Mouse (Mus musculus): Measurements from ENCODE around the gene Dagla. TPM values are rescaled to one million over a fixed set of nuclear protein-coding genes. Genes with fewer than 3 reads are reported as not detected.

The Dagla gene
- polyA plus RNA-seq, 1 experiment from 2014 or later, result 0.55 TPM

DNA sequence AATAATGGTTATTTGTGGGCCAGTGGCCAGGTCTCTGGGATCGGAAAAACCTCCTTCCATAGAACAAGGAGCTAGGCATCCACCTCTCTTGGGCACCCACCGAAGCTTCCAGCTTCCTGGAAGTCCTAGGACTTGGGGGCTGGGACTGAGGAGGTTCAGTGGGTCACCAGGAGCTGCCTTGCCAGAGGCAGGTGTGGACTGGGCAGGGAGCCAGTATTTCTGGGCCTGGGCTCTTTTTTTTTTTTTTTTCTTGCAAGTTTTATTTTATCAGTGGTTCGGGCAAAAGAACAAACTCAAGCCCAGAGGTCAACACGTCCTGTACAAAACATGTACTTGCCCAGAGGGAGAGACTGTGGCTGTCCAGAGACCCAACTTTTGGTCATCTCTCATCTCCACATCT is 78.9 kb downstream of the Dagla start:
- Histone ChIP-seq H3K27me3 (replicated peaks) (peaks cover 28% of the 10 kb centered on the region), H3K4me1 (peaks cover 41% of the 10 kb centered on the region), H3K36me3 (peaks cover 15% of the 10 kb centered on the region), H3K4me2 (no peak overlapping the region), H3K4me3 (no peak overlapping the region), H3K27ac (peak overlapping the region; percentile 42; the same call in 1 of the 2 replicates), H3K9me3 (replicated peaks) (no peaks in the 10 kb centered on the region), H3K9ac (no peak overlapping the region)
- no peak for ATAC-seq
- WGBS (ENCODE audit: insufficient replicate concordance), result 49% methylated on average over 4 of the region's 4 CpGs

DNA sequence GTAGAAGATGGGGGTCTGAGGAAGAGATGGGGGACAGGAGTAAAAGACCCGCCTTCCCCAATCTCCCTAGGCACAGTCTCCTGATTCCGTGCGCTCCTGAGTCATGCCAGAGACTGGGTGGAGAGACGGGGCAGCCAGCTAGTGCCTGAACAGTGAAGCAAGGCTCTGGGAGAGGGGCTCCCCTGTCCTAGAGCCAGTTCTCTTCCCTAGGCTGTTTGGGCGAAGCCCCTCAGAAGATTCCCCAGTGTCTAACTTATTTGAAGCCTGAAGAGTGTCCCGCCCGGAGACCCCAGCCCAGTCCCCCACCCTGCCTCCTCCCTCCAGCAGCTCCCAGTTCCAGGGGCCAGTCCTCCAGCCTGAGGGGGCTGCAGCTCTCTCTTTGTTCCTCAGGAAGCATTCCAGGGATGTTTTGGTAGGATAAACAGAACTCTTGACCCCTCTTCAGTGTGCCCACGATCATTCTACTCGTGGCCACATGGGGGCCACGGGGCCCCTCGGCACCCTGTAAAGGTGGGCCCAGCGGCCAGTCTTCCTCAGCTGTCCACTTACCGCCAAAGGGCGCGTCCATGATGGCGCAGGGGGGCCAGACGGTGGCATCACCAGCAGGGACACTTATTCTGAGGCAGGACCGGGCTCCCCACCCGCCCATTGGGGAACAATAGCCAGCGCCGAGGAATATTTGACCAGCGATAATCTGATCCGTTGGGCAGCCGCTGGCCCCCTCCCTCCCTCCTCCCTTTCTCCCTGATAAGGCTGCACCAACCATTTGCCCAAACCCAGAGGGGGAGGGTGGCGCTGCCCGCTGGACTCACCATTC is 79.8 kb downstream of the Dagla start:
- WGBS (ENCODE audit: insufficient replicate concordance), result 29% methylated on average over 26 of the region's 26 CpGs
- Histone ChIP-seq H3K9ac (no peak overlapping the region), H3K9me3 (replicated peaks) (no peaks in the 10 kb centered on the region), H3K36me3 (peaks cover 20% of the 10 kb centered on the region), H3K4me2 (peak overlapping the region; percentile 10), H3K27ac (peak overlapping the region; percentile 42; the same call in 1 of the 2 replicates), H3K4me3 (no peak overlapping the region), H3K4me1 (peaks cover 36% of the 10 kb centered on the region), H3K27me3 (replicated peaks) (peaks cover 20% of the 10 kb centered on the region)
- ATAC-seq, result 0 out of 2 replicates have a peak, but pooled peaks have one; percentile 7

GRCm38 (mm10) chr19:10223561-10223960 is 81.1 kb downstream of the Dagla start:
- Histone ChIP-seq H3K4me2 (no peak overlapping the region), H3K36me3 (peaks cover 21% of the 10 kb centered on the region), H3K9me3 (replicated peaks) (no peaks in the 10 kb centered on the region), H3K4me3 (no peak overlapping the region), H3K27ac (no peak overlapping the region), H3K4me1 (peaks cover 34% of the 10 kb centered on the region), H3K9ac (no peak overlapping the region), H3K27me3 (replicated peaks) (peaks cover 11% of the 10 kb centered on the region)
- WGBS (ENCODE audit: insufficient replicate concordance), result 46% methylated on average over 4 of the region's 4 CpGs
- ATAC-seq, result no peak

GRCm38 (mm10) chr19:10222656-10223055 is 82.0 kb downstream of the Dagla start:
- Histone ChIP-seq H3K9me3 (replicated peaks) (no peaks in the 10 kb centered on the region), H3K27me3 (replicated peaks) (peaks cover 9% of the 10 kb centered on the region; the same call in 1 of the 2 replicates), H3K36me3 (peaks cover 26% of the 10 kb centered on the region), H3K27ac (no peak overlapping the region), H3K4me3 (no peak overlapping the region), H3K9ac (no peak overlapping the region; the same call in 1 of the 2 replicates), H3K4me1 (peaks cover 32% of the 10 kb centered on the region), H3K4me2 (no peak overlapping the region)
- ATAC-seq, result no peak
- WGBS (ENCODE audit: insufficient replicate concordance), result 23% methylated on average over 8 of the region's 8 CpGs

DNA sequence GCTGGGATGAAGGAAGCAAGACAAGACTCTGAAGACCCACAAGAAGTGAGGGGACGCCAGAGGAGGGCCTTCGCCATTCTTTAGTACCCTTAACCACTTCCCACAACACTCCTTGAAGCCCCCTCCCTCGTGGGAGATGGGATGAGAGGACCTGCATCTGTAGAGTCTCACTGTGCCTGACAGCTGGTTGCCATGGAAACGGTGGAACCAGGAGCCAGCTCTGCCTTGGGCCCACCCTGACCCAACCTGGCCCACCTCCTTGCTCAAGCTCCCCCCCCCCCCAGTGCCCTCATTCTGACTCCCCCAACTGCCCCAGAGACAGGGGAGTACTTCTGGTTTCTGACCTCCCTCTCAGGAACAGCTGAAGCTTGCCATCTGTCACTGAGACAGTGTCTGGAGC is 83.1 kb downstream of the Dagla start:
- Histone ChIP-seq H3K27me3 (replicated peaks) (peaks cover 9% of the 10 kb centered on the region; the same call in 1 of the 2 replicates), H3K4me2 (no peak overlapping the region), H3K4me3 (no peak overlapping the region), H3K4me1 (peaks cover 32% of the 10 kb centered on the region), H3K9me3 (replicated peaks) (no peaks in the 10 kb centered on the region), H3K27ac (no peak overlapping the region), H3K36me3 (peaks cover 26% of the 10 kb centered on the region), H3K9ac (no peak overlapping the region)
- 33% methylated on average over 4 of the region's 4 CpGs for WGBS (ENCODE audit: insufficient replicate concordance)
- no peak for ATAC-seq

DNA sequence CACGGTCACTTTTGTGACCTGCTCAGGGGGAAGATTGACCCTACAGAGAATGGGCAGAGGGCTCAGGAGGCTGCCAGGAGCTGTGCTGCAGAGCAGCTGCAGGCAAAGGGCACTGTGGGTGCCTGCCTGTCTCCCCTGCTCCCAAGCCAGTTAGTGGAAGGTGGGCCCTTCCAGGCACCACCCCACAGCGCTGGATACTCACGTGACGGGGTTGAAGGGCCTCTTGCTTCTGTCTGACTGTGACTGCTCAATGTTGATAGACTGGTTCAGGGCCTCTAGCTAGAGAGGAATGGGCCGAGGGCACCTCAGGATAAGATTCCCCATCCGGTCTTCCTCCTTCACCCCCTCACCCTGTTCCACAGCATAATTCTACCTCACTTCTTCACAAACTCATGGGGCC is 85.1 kb downstream of the Dagla start:
- ATAC-seq, result no peak
- H3K4me1 ChIP-seq, result peaks cover 16% of the 10 kb centered on the region
- 62% methylated on average over 6 of the region's 6 CpGs for WGBS (ENCODE audit: insufficient replicate concordance)
- H3K4me3 ChIP-seq, result no peak overlapping the region
- no peaks in the 10 kb centered on the region for H3K9me3 ChIP-seq (replicated peaks)
- peaks cover 35% of the 10 kb centered on the region for H3K36me3 ChIP-seq
- peaks cover 4% of the 10 kb centered on the region; the same call in 1 of the 2 replicates for H3K27me3 ChIP-seq (replicated peaks)
- H3K9ac ChIP-seq, result no peak overlapping the region
- no peak overlapping the region for H3K4me2 ChIP-seq
- no peak overlapping the region for H3K27ac ChIP-seq

DNA sequence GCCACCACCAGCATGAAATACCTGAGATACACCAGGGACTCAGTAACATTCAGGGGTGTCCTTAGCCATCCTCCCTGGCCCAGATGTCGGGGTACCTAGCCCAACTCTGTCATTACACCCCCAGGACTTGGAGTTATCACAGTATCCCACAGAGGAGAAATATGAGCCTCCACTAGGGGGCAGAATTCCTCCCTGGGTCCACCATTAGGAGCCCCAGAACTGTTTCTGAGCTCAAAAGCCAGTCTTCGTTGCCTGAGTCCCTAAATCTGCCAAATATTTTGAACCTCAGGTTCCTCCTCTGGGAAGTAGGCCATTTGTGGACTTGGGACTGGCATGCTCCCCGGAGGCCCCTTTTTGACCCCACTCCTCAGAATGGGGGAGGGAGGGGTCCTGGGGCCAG is 85.6 kb downstream of the Dagla start:
- Histone ChIP-seq H3K27ac (no peak overlapping the region), H3K9me3 (replicated peaks) (no peaks in the 10 kb centered on the region), H3K27me3 (replicated peaks) (no peaks in the 10 kb centered on the region; the same call in 1 of the 2 replicates), H3K4me2 (no peak overlapping the region), H3K36me3 (peaks cover 37% of the 10 kb centered on the region), H3K4me3 (no peak overlapping the region), H3K4me1 (peaks cover 14% of the 10 kb centered on the region), H3K9ac (no peak overlapping the region)
- 27% methylated on average over 3 of the region's 3 CpGs for WGBS (ENCODE audit: insufficient replicate concordance)
- ATAC-seq, result no peak

- no peak overlapping the region for H3K27ac ChIP-seq
- H3K4me1 ChIP-seq, result peaks cover 10% of the 10 kb centered on the region
- no peaks in the 10 kb centered on the region; the same call in 1 of the 2 replicates for H3K27me3 ChIP-seq (replicated peaks)
- no peak overlapping the region for H3K4me2 ChIP-seq
- H3K4me3 ChIP-seq, result no peak overlapping the region
- H3K36me3 ChIP-seq, result peaks cover 55% of the 10 kb centered on the region
- no peaks in the 10 kb centered on the region for H3K9me3 ChIP-seq (replicated peaks)
- ATAC-seq, result no peak
- no peak overlapping the region for H3K9ac ChIP-seq
- 57% methylated on average over 8 of the region's 8 CpGs for WGBS (ENCODE audit: insufficient replicate concordance)
Measured at GRCm38 (mm10) chr19:10216101-10216500, 88.6 kb downstream of the Dagla start.

- WGBS (ENCODE audit: insufficient replicate concordance), result 72% methylated on average over 10 of the region's 10 CpGs
- ATAC-seq, result no peak
- no peaks in the 10 kb centered on the region for H3K9me3 ChIP-seq (replicated peaks)
Measured at GRCm38 (mm10) chr19:10213796-10214471, 90.7 kb downstream of the Dagla start.

GRCm38 (mm10) chr19:10210885-10211284 is 93.8 kb downstream of the Dagla start:
- H3K36me3 ChIP-seq, result peaks cover 85% of the 10 kb centered on the region
- H3K4me1 ChIP-seq, result peaks cover 22% of the 10 kb centered on the region
- H3K4me3 ChIP-seq, result no peak overlapping the region
- H3K9ac ChIP-seq, result no peak overlapping the region
- WGBS (ENCODE audit: insufficient replicate concordance), result 55% methylated on average over 4 of the region's 4 CpGs
- ATAC-seq, result no peak
- no peaks in the 10 kb centered on the region for H3K27me3 ChIP-seq (replicated peaks)
- no peak overlapping the region for H3K4me2 ChIP-seq
- no peak overlapping the region for H3K27ac ChIP-seq
- H3K9me3 ChIP-seq (replicated peaks), result no peaks in the 10 kb centered on the region

More at GRCm38 (mm10) chr19:10213796-10214471, 90.7 kb downstream of the Dagla start:
- H3K27me3 ChIP-seq (replicated peaks), result no peaks in the 10 kb centered on the region
- no peak overlapping the region for H3K9ac ChIP-seq
- peaks cover 22% of the 10 kb centered on the region for H3K4me1 ChIP-seq
- no peak overlapping the region for H3K27ac ChIP-seq
- no peak overlapping the region for H3K4me2 ChIP-seq
- H3K36me3 ChIP-seq, result peaks cover 69% of the 10 kb centered on the region
- H3K4me3 ChIP-seq, result no peak overlapping the region

- no peak overlapping the region for H3K4me2 ChIP-seq
- peaks cover 34% of the 10 kb centered on the region for H3K4me1 ChIP-seq
- ATAC-seq, result no peak
- H3K9me3 ChIP-seq (replicated peaks), result no peaks in the 10 kb centered on the region
- no peak overlapping the region for H3K9ac ChIP-seq
- peaks cover 77% of the 10 kb centered on the region for H3K36me3 ChIP-seq
- 72% methylated on average over 3 of the region's 3 CpGs for WGBS (ENCODE audit: insufficient replicate concordance)
- H3K27ac ChIP-seq, result no peak overlapping the region; the same call in 1 of the 2 replicates
- H3K4me3 ChIP-seq, result no peak overlapping the region
- no peaks in the 10 kb centered on the region for H3K27me3 ChIP-seq (replicated peaks)
Measured at GRCm38 (mm10) chr19:10208851-10209250, 95.8 kb downstream of the Dagla start.

DNA sequence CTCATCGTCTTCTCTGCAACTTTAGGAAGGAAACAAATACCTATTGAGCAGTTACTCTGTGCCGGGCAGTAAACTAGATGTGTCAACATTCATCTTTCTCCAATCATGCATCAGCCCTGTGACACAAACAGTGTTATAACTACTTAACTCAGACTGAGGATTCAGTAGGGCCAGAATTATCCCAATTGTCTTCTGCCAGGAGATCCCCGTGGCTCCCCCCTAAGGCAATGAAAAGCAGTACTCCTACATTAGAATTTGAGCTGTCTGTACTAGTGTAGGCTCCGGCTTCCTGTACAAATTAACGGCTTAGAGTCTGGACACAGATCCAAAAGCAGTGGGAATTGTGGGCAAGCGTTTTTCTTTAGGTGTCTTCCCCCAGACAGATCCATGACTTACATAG is 99.6 kb downstream of the Dagla start:
- Histone ChIP-seq H3K27ac (no peak overlapping the region), H3K9ac (peak overlapping the region; percentile 97)

More for the DNA sequence above, 99.6 kb downstream of the Dagla start:
- H3K4me1 ChIP-seq, result peaks cover 39% of the 10 kb centered on the region
- no peak for ATAC-seq
- H3K9me3 ChIP-seq (replicated peaks), result no peaks in the 10 kb centered on the region
- H3K4me3 ChIP-seq, result peak overlapping the region; percentile 97
- no peaks in the 10 kb centered on the region for H3K27me3 ChIP-seq (replicated peaks)
- H3K4me2 ChIP-seq, result peak overlapping the region; percentile 80
- H3K36me3 ChIP-seq, result peaks cover 67% of the 10 kb centered on the region
- 70% methylated on average over 6 of the region's 6 CpGs for WGBS (ENCODE audit: insufficient replicate concordance)
